Mouse (Mus musculus): ENCODE measurements around the gene Hdgfl1.

GRCm38 (mm10) chr13:26719146-26719715, 50.7 kb downstream of the Hdgfl1 start:
- TF ChIP-seq POLR2A (IDR thresholded peaks at IDR 0.05; ENCODE audit: low read depth, low read length) (no peak), CTCF (conservative IDR thresholded peaks at IDR 0.05; ENCODE audit: insufficient read depth, insufficient read length, low read depth, low read length) (no peak)

Measured in kidney, adult 2 months (tissue).